Mouse (Mus musculus) lung, embryonic 15.5 days (tissue): ENCODE results near the gene Tbc1d2. TPM values are rescaled to one million over a fixed set of nuclear protein-coding genes. Genes with fewer than 3 reads are reported as not detected.
"Not testable (repeated sequence)": the region's sequence is repeated elsewhere in the genome, so short reads cannot be mapped to it uniquely, and the experiment has no call there.

Experiments used
- ATAC-seq: fragments of 200-750 bp; cut with Nextera tagmentation; 2 replicates; pipeline ENCODE4 v1.8.0; 2017; ENCODE audit warnings: moderate number of reproducible peaks, borderline replicate concordance; ENCODE audit not compliant: low FRiP score, low TSS enrichment; ENCODE audit errors: extremely low read depth
- H3K27ac ChIP-seq: fragments of 300-500 bp; sonication (generic); 2 replicates; pipeline ENCODE4 v1.5.1; 2015; ENCODE audit warnings: moderate library complexity, mild to moderate bottlenecking, inconsistent platforms
- H3K27me3 ChIP-seq: fragments of 300-500 bp; sonication (generic); 2 replicates; pipeline ENCODE4 v1.6.1; 2015; ENCODE audit warnings: inconsistent platforms
- H3K36me3 ChIP-seq: fragments of 300-500 bp; sonication (generic); 2 replicates; pipeline ENCODE4 v1.6.1; 2015; ENCODE audit warnings: inconsistent platforms
- H3K4me1 ChIP-seq: fragments of 300-500 bp; sonication (generic); 2 replicates; pipeline ENCODE4 v1.6.1; 2015; ENCODE audit warnings: inconsistent platforms
- H3K4me2 ChIP-seq: fragments of 300-500 bp; sonication (generic); 2 replicates; pipeline ENCODE4 v1.6.1; 2015; ENCODE audit warnings: inconsistent platforms, mild to moderate bottlenecking, moderate library complexity
- H3K4me3 ChIP-seq: fragments of 300-500 bp; sonication (generic); 2 replicates; pipeline ENCODE4 v1.5.1; 2015; ENCODE audit warnings: mild to moderate bottlenecking, inconsistent platforms
- H3K9ac ChIP-seq: fragments of 300-500 bp; sonication (generic); 2 replicates; pipeline ENCODE4 v1.6.1; 2015; ENCODE audit warnings: inconsistent platforms
- H3K9me3 ChIP-seq: fragments of 300-500 bp; sonication (generic); 2 replicates; pipeline ENCODE4 v1.6.1; 2016; ENCODE audit warnings: inconsistent platforms
- whole genome bisulfite sequencing: fragments of 180-500 bp; shearing (Covaris S2); methylation state at CpG from one replicate; pipeline ENCODE4 v1.1.7; 2015; 5-methylcytosine and 5-hydroxymethylcytosine counted together
- polyA plus RNA-seq: library from polyadenylated mRNA; unstranded; fragments of >200 nt; fragmentation: Nextera tagmentation; extraction: Ambion mirVana; gene quantifications from 2 replicates; pipeline ENCODE4 v1.2.1, GENCODE M21; 2015

The Tbc1d2 gene
- polyA plus RNA-seq, 1 experiment from 2014 or later = 3.6 TPM

GRCm38 (mm10) chr4:46600473-46601257 lies 49.3 kb downstream of the Tbc1d2 start:
- Histone ChIP-seq H3K27me3 (peaks cover 62% of the 10 kb centered on the region), H3K9ac (peak overlapping the region; percentile 59), H3K4me1 (peaks cover 13% of the 10 kb centered on the region), H3K9me3 (no peaks in the 10 kb centered on the region), H3K36me3 (no peaks in the 10 kb centered on the region), H3K27ac (no peak overlapping the region), H3K4me2 (peak overlapping the region; percentile 98), H3K4me3 (peak overlapping the region; percentile 55)
- 0 out of 2 replicates have a peak, but pooled peaks have one; percentile 5 for ATAC-seq
- 36% methylated on average over 20 of the region's 20 CpGs for WGBS

DNA sequence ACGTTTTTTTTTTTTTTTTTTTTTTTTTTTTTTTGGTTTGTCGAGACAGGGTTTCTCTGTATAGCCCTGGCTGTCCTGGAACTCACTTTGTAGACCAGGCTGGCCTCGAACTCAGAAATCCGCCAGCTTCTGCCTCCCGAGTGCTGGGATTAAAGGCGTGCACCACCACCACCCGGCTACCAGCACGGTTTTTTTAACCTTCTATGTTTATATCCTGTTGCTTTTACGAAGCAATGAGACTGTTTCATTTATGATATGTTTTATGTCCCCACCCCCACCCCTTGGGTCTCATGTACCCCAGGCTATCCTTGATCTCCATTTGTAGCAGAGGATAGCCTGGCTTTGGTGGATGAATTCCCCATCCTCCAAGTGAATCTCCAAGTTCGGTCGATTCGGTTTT lies 50.4 kb downstream of the Tbc1d2 start:
- not testable (repeated sequence) for H3K27ac ChIP-seq, H3K9ac ChIP-seq, H3K4me2 ChIP-seq, H3K9me3 ChIP-seq, ATAC-seq, H3K36me3 ChIP-seq, H3K4me3 ChIP-seq
- H3K4me1 ChIP-seq = peaks cover 13% of the 10 kb centered on the region
- peaks cover 62% of the 10 kb centered on the region for H3K27me3 ChIP-seq
- WGBS = 72% methylated on average over 12 of the region's 12 CpGs

DNA sequence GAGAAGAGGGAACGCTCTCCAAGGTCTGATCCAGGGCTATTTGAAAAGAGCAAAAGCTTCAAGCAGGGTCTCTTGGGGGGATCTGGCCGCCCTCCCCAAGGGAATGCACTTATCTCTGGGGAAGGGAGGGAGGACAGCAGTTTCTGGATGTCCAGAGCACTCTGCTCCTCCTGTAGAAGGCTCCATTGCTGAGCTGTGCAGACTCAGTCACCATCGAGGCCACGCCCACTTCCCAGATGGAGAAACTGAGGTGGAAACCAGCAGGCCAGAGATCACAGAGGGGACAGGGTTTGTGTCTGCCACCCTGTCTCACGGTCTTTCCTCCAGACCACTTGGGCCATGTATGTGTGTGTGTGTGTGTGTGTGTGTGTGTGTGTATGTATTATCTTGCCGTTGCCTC lies 51.0 kb downstream of the Tbc1d2 start:
- H3K27me3 ChIP-seq = peaks cover 60% of the 10 kb centered on the region
- no peaks in the 10 kb centered on the region for H3K36me3 ChIP-seq
- H3K4me3 ChIP-seq = no peak overlapping the region
- H3K9ac ChIP-seq = no peak overlapping the region
- peaks cover 13% of the 10 kb centered on the region for H3K4me1 ChIP-seq
- no peak overlapping the region for H3K27ac ChIP-seq
- H3K4me2 ChIP-seq = no peak overlapping the region
- 65% methylated on average over 6 of the region's 6 CpGs for WGBS
- H3K9me3 ChIP-seq = no peaks in the 10 kb centered on the region
- ATAC-seq = no peak

DNA sequence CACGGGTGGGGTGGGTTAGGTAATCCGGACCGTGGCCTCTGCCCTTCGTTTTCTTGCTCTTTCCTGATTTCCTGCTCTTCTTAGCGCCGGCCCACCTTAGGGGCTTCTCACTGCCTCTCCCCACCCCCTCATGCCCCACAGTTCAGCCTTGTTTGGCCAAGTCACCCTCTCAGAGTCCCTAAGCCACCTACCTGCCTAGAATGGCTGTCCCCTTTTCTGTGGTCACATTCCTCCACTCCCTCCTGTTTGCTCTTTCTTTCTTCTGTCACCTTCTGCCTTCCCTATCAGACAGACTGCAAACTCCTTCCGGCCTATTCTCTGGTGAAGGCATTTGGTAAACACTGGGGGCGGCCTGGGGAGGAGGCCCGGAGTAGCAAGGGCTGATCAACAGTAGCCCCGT lies 51.9 kb downstream of the Tbc1d2 start:
- H3K4me1 ChIP-seq = peaks cover 13% of the 10 kb centered on the region
- H3K27ac ChIP-seq = peak overlapping the region; percentile 19; the same call in 1 of the 2 replicates
- WGBS = 32% methylated on average over 10 of the region's 10 CpGs
- H3K36me3 ChIP-seq = no peaks in the 10 kb centered on the region
- no peak for ATAC-seq
- H3K9ac ChIP-seq = no peak overlapping the region
- H3K9me3 ChIP-seq = no peaks in the 10 kb centered on the region
- H3K4me3 ChIP-seq = no peak overlapping the region
- peaks cover 51% of the 10 kb centered on the region for H3K27me3 ChIP-seq
- peak overlapping the region; percentile 19; the same call in 1 of the 2 replicates for H3K4me2 ChIP-seq

DNA sequence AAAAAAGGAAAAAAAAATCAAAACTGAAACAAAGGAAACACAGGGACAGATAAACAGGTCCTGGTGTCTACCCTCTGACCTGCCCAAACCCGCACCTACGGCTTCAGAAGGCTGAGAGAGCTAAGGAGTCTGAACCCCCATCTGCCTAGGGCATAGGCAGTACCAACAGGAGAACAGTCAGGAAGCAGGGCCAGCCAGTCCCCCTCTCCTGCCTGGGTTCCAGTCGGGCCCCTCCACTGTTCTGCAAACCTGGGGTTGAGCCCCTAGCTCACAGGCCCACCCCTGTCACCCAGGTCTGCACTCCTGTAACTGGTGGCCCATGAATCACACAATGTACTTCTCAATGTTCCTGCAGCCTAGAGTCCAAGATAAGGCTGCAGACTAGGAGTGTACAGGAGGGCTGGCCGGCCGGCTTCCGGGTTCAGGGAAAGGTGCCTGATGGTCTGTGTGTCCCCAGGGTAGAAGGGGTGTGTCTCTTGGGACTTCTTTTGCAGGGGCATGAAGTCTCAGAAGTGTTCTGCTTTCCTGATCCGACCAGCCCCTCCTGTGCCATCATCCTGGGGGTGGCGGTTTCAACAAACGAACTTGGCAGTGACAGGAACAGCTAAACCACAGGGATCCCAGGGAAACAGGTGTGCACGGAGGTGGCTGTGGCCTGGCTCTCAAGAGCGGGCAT lies 52.6 kb downstream of the Tbc1d2 start:
- H3K4me2 ChIP-seq = peak overlapping the region; percentile 19
- no peaks in the 10 kb centered on the region for H3K36me3 ChIP-seq
- no peaks in the 10 kb centered on the region for H3K9me3 ChIP-seq
- ATAC-seq = no peak
- H3K27ac ChIP-seq = peak overlapping the region; percentile 19; the same call in 1 of the 2 replicates
- H3K4me1 ChIP-seq = peaks cover 13% of the 10 kb centered on the region
- WGBS = 49% methylated on average over 11 of the region's 11 CpGs
- H3K9ac ChIP-seq = no peak overlapping the region
- H3K4me3 ChIP-seq = no peak overlapping the region
- peaks cover 45% of the 10 kb centered on the region for H3K27me3 ChIP-seq

- Histone ChIP-seq H3K4me2 (no peak overlapping the region), H3K36me3 (no peaks in the 10 kb centered on the region), H3K4me1 (peaks cover 11% of the 10 kb centered on the region), H3K27ac (no peak overlapping the region), H3K27me3 (peaks cover 35% of the 10 kb centered on the region), H3K9ac (0 out of 2 replicates have a peak overlapping the region, but pooled peaks have one; percentile 4), H3K4me3 (no peak overlapping the region), H3K9me3 (no peaks in the 10 kb centered on the region)
- WGBS = 68% methylated on average over 6 of the region's 6 CpGs
- ATAC-seq = no peak
Measured at GRCm38 (mm10) chr4:46596398-46596797, 53.6 kb downstream of the Tbc1d2 start.

- 73% methylated on average over 5 of the region's 5 CpGs for WGBS
- H3K27me3 ChIP-seq = peaks cover 16% of the 10 kb centered on the region
- no peak overlapping the region for H3K9ac ChIP-seq
- no peak overlapping the region for H3K4me3 ChIP-seq
- H3K36me3 ChIP-seq = no peaks in the 10 kb centered on the region
- H3K9me3 ChIP-seq = no peaks in the 10 kb centered on the region
- peaks cover 5% of the 10 kb centered on the region; the same call in 1 of the 2 replicates for H3K4me1 ChIP-seq
- no peak overlapping the region for H3K27ac ChIP-seq
- H3K4me2 ChIP-seq = no peak overlapping the region
- no peak for ATAC-seq
Measured at GRCm38 (mm10) chr4:46594131-46594530, 55.9 kb downstream of the Tbc1d2 start.

DNA sequence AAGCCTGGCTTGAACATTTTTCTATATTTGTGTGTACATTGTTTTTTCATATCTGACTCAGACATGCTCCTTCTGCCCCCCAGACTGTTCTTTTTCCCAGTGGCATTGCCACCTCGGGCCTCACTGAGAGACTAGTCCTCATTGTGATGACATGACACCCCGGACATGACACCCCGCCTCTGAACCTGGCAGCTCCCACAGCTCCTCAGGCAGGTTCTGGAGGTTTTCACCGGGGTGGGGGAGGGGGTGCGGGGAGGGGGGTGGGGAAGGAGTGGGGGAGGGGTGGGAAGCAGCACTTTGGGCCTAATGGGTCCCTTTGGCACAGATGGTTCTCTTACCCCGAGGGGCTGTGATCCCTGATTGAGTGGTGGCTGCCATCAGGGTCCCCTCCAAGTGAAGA lies 56.5 kb downstream of the Tbc1d2 start:
- H3K4me2 ChIP-seq = no peak overlapping the region
- peaks cover 13% of the 10 kb centered on the region for H3K27me3 ChIP-seq
- no peaks in the 10 kb centered on the region for H3K9me3 ChIP-seq
- peaks cover 5% of the 10 kb centered on the region; the same call in 1 of the 2 replicates for H3K4me1 ChIP-seq
- H3K36me3 ChIP-seq = no peaks in the 10 kb centered on the region
- WGBS = 36% methylated on average over 6 of the region's 6 CpGs
- no peak overlapping the region for H3K9ac ChIP-seq
- H3K27ac ChIP-seq = no peak overlapping the region
- H3K4me3 ChIP-seq = no peak overlapping the region
- no peak for ATAC-seq

DNA sequence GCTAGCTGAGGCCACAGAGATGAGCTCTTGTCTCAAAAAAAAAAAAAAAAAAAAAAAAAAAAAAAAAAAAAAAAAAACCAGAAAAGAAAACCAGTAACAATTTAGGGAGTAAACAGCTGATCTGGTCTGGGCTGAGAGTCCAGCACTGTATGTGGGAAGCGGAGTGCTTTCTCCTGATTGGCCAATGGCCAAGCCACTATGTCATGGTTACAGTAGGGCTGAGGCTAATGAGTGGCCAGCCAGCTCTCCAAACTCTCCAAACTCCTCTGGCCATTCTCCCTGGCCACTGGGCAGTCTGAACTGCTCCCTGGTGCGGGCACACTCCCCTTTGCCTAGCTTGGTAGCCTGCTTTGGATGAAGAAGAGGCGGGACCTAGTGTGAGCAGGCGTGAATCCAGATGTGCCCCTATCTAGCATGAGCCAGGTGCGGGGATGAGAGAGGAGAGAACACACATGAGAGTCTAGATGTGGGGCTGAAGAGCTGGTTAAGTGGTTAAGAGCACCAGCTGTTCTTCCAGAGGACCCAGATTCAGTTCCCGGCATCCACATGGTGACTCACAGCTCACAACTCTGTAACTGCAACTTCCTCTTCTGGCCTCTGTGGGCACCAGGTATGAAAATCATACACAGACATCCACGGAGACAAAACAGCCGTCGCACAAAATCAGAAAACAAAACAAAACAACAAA lies 58.0 kb downstream of the Tbc1d2 start:
- Histone ChIP-seq H3K27me3 (peaks cover 7% of the 10 kb centered on the region; the same call in 1 of the 2 replicates), H3K9me3 (no peaks in the 10 kb centered on the region), H3K36me3 (no peaks in the 10 kb centered on the region), H3K9ac (no peak overlapping the region), H3K4me3 (no peak overlapping the region), H3K27ac (no peak overlapping the region), H3K4me2 (no peak overlapping the region), H3K4me1 (no peaks in the 10 kb centered on the region)
- ATAC-seq = no peak; the same call in 1 of the 2 replicates
- WGBS = 76% methylated on average over 9 of the region's 9 CpGs

DNA sequence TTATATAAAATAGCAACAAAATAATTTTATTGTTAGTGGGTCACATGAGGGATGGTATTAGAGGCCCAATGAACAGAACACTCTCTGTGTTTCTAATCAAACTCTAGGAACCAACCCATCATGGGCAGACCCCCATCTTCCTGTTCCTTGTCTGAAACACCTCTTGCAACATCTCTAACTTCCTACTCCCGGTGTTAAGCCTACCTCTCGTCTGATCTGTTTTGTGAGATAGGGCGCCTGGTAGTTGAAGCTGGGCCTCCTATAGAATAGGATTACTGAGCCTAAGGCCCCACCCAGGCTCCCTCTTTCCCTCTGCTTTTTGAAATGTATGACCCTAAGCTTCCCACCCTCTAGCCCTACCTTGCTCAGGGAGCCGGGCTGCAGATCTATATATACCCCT lies 59.2 kb downstream of the Tbc1d2 start:
- H3K9ac ChIP-seq = no peak overlapping the region
- no peaks in the 10 kb centered on the region for H3K27me3 ChIP-seq
- H3K4me1 ChIP-seq = peaks cover 7% of the 10 kb centered on the region; the same call in 1 of the 2 replicates
- H3K36me3 ChIP-seq = no peaks in the 10 kb centered on the region
- 43% methylated on average over 4 of the region's 4 CpGs for WGBS
- H3K4me3 ChIP-seq = no peak overlapping the region
- no peak overlapping the region for H3K4me2 ChIP-seq
- no peak for ATAC-seq
- no peak overlapping the region for H3K27ac ChIP-seq
- no peaks in the 10 kb centered on the region for H3K9me3 ChIP-seq

DNA sequence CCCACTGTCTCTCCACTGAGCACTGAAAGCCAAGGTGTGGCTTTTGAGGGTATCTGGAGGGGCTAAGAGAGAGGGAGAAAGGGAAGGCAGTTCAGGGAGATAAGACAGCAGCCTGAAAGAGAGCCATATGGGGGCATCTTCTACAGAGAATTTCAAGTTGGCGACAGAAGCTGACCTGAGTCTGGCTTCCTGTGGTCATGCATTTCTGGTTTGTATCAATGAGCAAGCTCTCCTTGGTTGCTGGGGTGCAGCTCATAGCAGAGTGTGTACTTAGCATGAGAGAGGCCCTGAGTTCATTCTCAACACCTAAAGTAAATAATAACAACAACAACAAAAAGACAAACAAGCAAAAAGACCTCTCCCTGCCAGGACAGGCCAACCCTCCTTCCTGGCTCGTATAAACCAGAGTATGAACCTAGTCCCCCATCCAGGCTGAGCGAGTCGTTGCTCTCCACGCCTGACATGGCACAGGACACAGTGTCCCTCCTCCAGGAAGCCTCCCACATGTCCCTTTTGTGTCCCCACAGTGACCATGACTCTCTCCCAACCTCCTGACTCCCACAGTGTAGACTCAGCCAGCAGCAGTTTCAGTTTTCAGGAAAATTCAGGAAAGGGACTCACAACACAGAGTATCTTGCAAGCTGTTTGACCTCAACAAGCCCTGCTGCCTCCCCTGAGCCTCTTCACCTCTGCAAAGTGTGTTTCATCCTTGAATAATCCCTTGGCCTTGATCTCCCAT lies 59.9 kb downstream of the Tbc1d2 start:
- 69% methylated on average over 5 of the region's 5 CpGs for WGBS
- H3K36me3 ChIP-seq = no peaks in the 10 kb centered on the region
- no peaks in the 10 kb centered on the region for H3K27me3 ChIP-seq
- H3K9ac ChIP-seq = no peak overlapping the region
- ATAC-seq = no peak
- peaks cover 7% of the 10 kb centered on the region; the same call in 1 of the 2 replicates for H3K4me1 ChIP-seq
- H3K4me2 ChIP-seq = no peak overlapping the region
- H3K9me3 ChIP-seq = no peaks in the 10 kb centered on the region
- no peak overlapping the region for H3K27ac ChIP-seq
- no peak overlapping the region for H3K4me3 ChIP-seq
